In genomic region chr10:80016511-80016910, GRCm38 (mm10) we compare ENCODE assay signal across 8 mouse cellular contexts. TPM values are rescaled to one million over a fixed set of nuclear protein-coding genes. Genes with fewer than 3 reads are reported as not detected.
DNase-seq lines count a peak whose midpoint lies in the region; ATAC-seq and TF ChIP-seq lines count a peak whose summit lies in the region.

Gene Arhgap45 (plus strand): TSS chr10:80016653.

- no peak within 1 kb of the TSS for H3K27ac ChIP-seq in kidney, embryonic 16.5 days (ENCODE audit: low read length)
- no peak within 1 kb of the TSS for H3K27ac ChIP-seq in heart, embryonic 12.5 days (ENCODE audit: poor library complexity, severe bottlenecking)
- H3K27ac ChIP-seq in lung, postnatal 0 days (ENCODE audit: low read length), result peak within 1 kb of the TSS; percentile 87
- H3K27ac ChIP-seq in stomach, postnatal 0 days (replicated peaks), result peak within 1 kb of the TSS; percentile 45; the same call in 1 of the 2 replicates

- no peaks in the 10 kb centered on the region for H3K9me3 ChIP-seq in kidney, embryonic 16.5 days (ENCODE audit: low read length)
- 0 out of 2 replicates have a peak, but pooled peaks cover 3% of the 10 kb centered on the region for H3K9me3 ChIP-seq in heart, embryonic 12.5 days (replicated peaks)
- H3K9me3 ChIP-seq in lung, postnatal 0 days (ENCODE audit: low read length), result no peaks in the 10 kb centered on the region
- H3K9me3 ChIP-seq in stomach, postnatal 0 days (ENCODE audit: control insufficient read depth, low read length), result no peaks in the 10 kb centered on the region

- H3K4me1 ChIP-seq in kidney, embryonic 16.5 days (ENCODE audit: insufficient read depth, low read length), result peaks cover 19% of the 10 kb centered on the region
- peaks cover 29% of the 10 kb centered on the region for H3K4me1 ChIP-seq in heart, embryonic 12.5 days (replicated peaks)
- peaks cover 20% of the 10 kb centered on the region for H3K4me1 ChIP-seq in lung, postnatal 0 days (ENCODE audit: insufficient read depth, low read depth, low read length)
- 0 out of 2 replicates have a peak, but pooled peaks cover 3% of the 10 kb centered on the region for H3K4me1 ChIP-seq in stomach, postnatal 0 days (replicated peaks; ENCODE audit: control insufficient read depth, insufficient read depth)

- ATAC-seq in kidney, embryonic 16.5 days (ENCODE audit: low FRiP score, low TSS enrichment), result no peak
- ATAC-seq in heart, embryonic 12.5 days (ENCODE audit: insufficient number of reproducible peaks, low FRiP score), result no peak
- ATAC-seq in lung, postnatal 0 days, result peak; percentile 21
- no peak for ATAC-seq in stomach, postnatal 0 days (ENCODE audit: low FRiP score, low TSS enrichment)

- no peak within 1 kb of the TSS for H3K4me3 ChIP-seq in kidney, embryonic 16.5 days (ENCODE audit: low read length)
- H3K4me3 ChIP-seq in heart, embryonic 12.5 days, result no peak within 1 kb of the TSS
- H3K4me3 ChIP-seq in lung, postnatal 0 days (ENCODE audit: low read depth, low read length), result peak within 1 kb of the TSS; percentile 14; the same call in 1 of the 2 replicates
- 0 out of 2 replicates have a peak within 1 kb of the TSS, but pooled peaks have one; percentile 2 for H3K4me3 ChIP-seq in stomach, postnatal 0 days (ENCODE audit: low read depth, low read length)

- peaks cover 33% of the 10 kb centered on the region for H3K27me3 ChIP-seq in kidney, embryonic 16.5 days (ENCODE audit: insufficient read depth, low read length)
- peaks cover 50% of the 10 kb centered on the region for H3K27me3 ChIP-seq in heart, embryonic 12.5 days (replicated peaks)
- H3K27me3 ChIP-seq in lung, postnatal 0 days (replicated peaks; ENCODE audit: insufficient read depth, low read length), result peaks cover 7% of the 10 kb centered on the region; the same call in 1 of the 2 replicates
- no peaks in the 10 kb centered on the region for H3K27me3 ChIP-seq in stomach, postnatal 0 days (ENCODE audit: control insufficient read depth, insufficient read depth, low read length)

- no peak for TF ChIP-seq EP300 in lung, postnatal 0 days (IDR thresholded peaks at IDR 0.05)
- TF ChIP-seq EP300 in stomach, postnatal 0 days (optimal IDR thresholded peaks at IDR 0.05), result no peak

- 69% methylated on average over 11 of the region's 11 CpGs for WGBS in kidney, embryonic 16.5 days
- 56% methylated on average over 11 of the region's 11 CpGs for WGBS in heart, embryonic 12.5 days
- WGBS in lung, postnatal 0 days, result 55% methylated on average over 11 of the region's 11 CpGs
- 70% methylated on average over 11 of the region's 11 CpGs for WGBS in stomach, postnatal 0 days

- TF ChIP-seq CTCF in lung, postnatal 0 days (IDR thresholded peaks at IDR 0.05), result no peak
- no peak for TF ChIP-seq CTCF in stomach, postnatal 0 days (IDR thresholded peaks at IDR 0.05; ENCODE audit: low read depth)

- no peak within 1 kb of the TSS for H3K9ac ChIP-seq in kidney, embryonic 16.5 days (replicated peaks; ENCODE audit: low read length)
- no peak within 1 kb of the TSS; the same call in 1 of the 2 replicates for H3K9ac ChIP-seq in heart, embryonic 12.5 days
- H3K9ac ChIP-seq in lung, postnatal 0 days (replicated peaks; ENCODE audit: low read depth), result peak within 1 kb of the TSS; percentile 30
- H3K9ac ChIP-seq in stomach, postnatal 0 days (ENCODE audit: low read length), result no peak within 1 kb of the TSS

- no peak for DNase-seq in kidney, adult 11 months
- DNase-seq in lung, postnatal 0 days (ENCODE audit: low spot score), result peak; percentile 78
- no peak for DNase-seq in stomach, postnatal 0 days (ENCODE audit: low spot score)
- no peak for DNase-seq in cerebellum, postnatal 4 days (ENCODE audit: low spot score in 2 of 2)
- DNase-seq in urinary bladder, postnatal 14 days (ENCODE audit: low spot score), result no peak
- DNase-seq in gastrocnemius, postnatal 10 days, result no peak

- no peaks in the 10 kb centered on the region for H3K36me3 ChIP-seq in kidney, embryonic 16.5 days (ENCODE audit: insufficient read depth, low read length)
- H3K36me3 ChIP-seq in heart, embryonic 12.5 days, result peaks cover 9% of the 10 kb centered on the region; the same call in 1 of the 2 replicates
- no peaks in the 10 kb centered on the region for H3K36me3 ChIP-seq in lung, postnatal 0 days (ENCODE audit: insufficient read depth, low read length)
- H3K36me3 ChIP-seq in stomach, postnatal 0 days (ENCODE audit: control insufficient read depth, insufficient read depth, low read length), result 0 out of 2 replicates have a peak, but pooled peaks cover 1% of the 10 kb centered on the region

- H3K4me2 ChIP-seq in kidney, embryonic 16.5 days (replicated peaks; ENCODE audit: low read depth, low read length), result no peak within 1 kb of the TSS
- H3K4me2 ChIP-seq in heart, embryonic 12.5 days, result peak within 1 kb of the TSS; percentile 25; the same call in 1 of the 2 replicates
- peak within 1 kb of the TSS; percentile 43 for H3K4me2 ChIP-seq in lung, postnatal 0 days (replicated peaks; ENCODE audit: low read depth, low read length)
- H3K4me2 ChIP-seq in stomach, postnatal 0 days (replicated peaks; ENCODE audit: low read depth), result no peak within 1 kb of the TSS

RNA-seq across cellular contexts. Expression of gene Arhgap45, which starts in this region (rescaled TPM):
- 10.5 and 11.3 TPM in 2 replicates for polyA plus RNA-seq in kidney, embryonic 16.5 days (2015; fragmentation: Nextera tagmentation; extraction: Ambion mirVana)
- 7.5 and 8.5 TPM in 2 replicates for polyA plus RNA-seq in heart, embryonic 12.5 days (2016; fragmentation: Nextera tagmentation; extraction: Ambion mirVana)
- polyA plus RNA-seq in lung, postnatal 0 days (2015; fragmentation: Nextera tagmentation; extraction: Ambion mirVana), result 20.1 and 22.2 TPM in 2 replicates
- 2.0 TPM in 2 replicates for polyA plus RNA-seq in stomach, postnatal 0 days (2015; fragmentation: Nextera tagmentation; extraction: Ambion mirVana)
- 1 to 10 TPM; 2.0 to 3.5 TPM for total RNA-seq in gastrocnemius, postnatal 10 days (2021)

Comparison
In these comparisons a context has a peak if more than half of its experiments do, and no peak if none do; other contexts are left out.
1. H3K27ac ChIP-seq: peak in lung, postnatal 0 days (single experiment) and stomach, postnatal 0 days (single experiment); none in kidney, embryonic 16.5 days (single experiment) and heart, embryonic 12.5 days (single experiment).
2. H3K4me2 ChIP-seq: peak in heart, embryonic 12.5 days (single experiment) and lung, postnatal 0 days (single experiment); none in kidney, embryonic 16.5 days (single experiment) and stomach, postnatal 0 days (single experiment).
3. H3K4me3 ChIP-seq: peak in lung, postnatal 0 days (single experiment) and stomach, postnatal 0 days (single experiment); none in kidney, embryonic 16.5 days (single experiment) and heart, embryonic 12.5 days (single experiment).